Mouse (Mus musculus) stomach, embryonic 14.5 days (tissue): ENCODE measurements around the gene Ccl12. TPM values are rescaled to one million over a fixed set of nuclear protein-coding genes. Genes with fewer than 3 reads are reported as not detected.

Experiments
- ATAC-seq: fragments of 200-750 bp; cut with Nextera tagmentation; 2 replicates; pipeline ENCODE4 v1.8.0; 2017; ENCODE audit warnings: low read depth, moderate TSS enrichment; ENCODE audit not compliant: insufficient number of reproducible peaks, insufficient read depth, low FRiP score
- H3K27ac ChIP-seq: fragments of 300-500 bp; sonication (generic); 2 replicates; pipeline ENCODE4 v1.5.1; 2014; ENCODE audit warnings: mild to moderate bottlenecking, low read length, moderate library complexity, mixed read lengths
- H3K27me3 ChIP-seq: fragments of 300-500 bp; sonication (generic); 2 replicates; pipeline ENCODE4 v1.6.1; 2014; ENCODE audit warnings: low read length, control low read depth, mixed read lengths; ENCODE audit not compliant: control insufficient read depth, insufficient read depth
- H3K36me3 ChIP-seq: fragments of 300-500 bp; sonication (generic); 2 replicates; pipeline ENCODE4 v1.6.1; 2014; ENCODE audit warnings: mild to moderate bottlenecking, control low read depth, low read length, moderate library complexity, mixed read lengths; ENCODE audit not compliant: control insufficient read depth, insufficient read depth
- H3K4me1 ChIP-seq: fragments of 300-500 bp; sonication (generic); 2 replicates; pipeline ENCODE4 v1.6.1; 2014; ENCODE audit warnings: low read length, control low read depth, mixed read lengths; ENCODE audit not compliant: control insufficient read depth, insufficient read depth
- H3K4me2 ChIP-seq: fragments of 300-500 bp; sonication (generic); replicated peaks from 2 replicates; pipeline ENCODE4 v1.6.1; 2014; ENCODE audit warnings: low read depth, low read length, control low read depth
- H3K4me3 ChIP-seq: fragments of 300-500 bp; sonication (generic); 2 replicates; pipeline ENCODE4 v1.5.1; 2014; ENCODE audit warnings: low read depth, low read length, control low read depth
- H3K9ac ChIP-seq: fragments of 300-500 bp; sonication (generic); replicated peaks from 2 replicates; pipeline ENCODE4 v1.6.1; 2014; ENCODE audit warnings: low read depth, mild to moderate bottlenecking, control low read depth, low read length, moderate library complexity, mixed read lengths
- H3K9me3 ChIP-seq: fragments of 300-500 bp; sonication (generic); 2 replicates; pipeline ENCODE4 v1.6.1; 2016; ENCODE audit warnings: low read depth, low read length, control low read depth; ENCODE audit not compliant: control insufficient read depth
- WGBS: fragments of 180-500 bp; shearing (Covaris S2); extraction: QIAGEN DNeasy Blood & Tissue Kit; methylation state at CpG from one replicate; pipeline ENCODE4 v1.1.7; 2014; 5-methylcytosine and 5-hydroxymethylcytosine counted together
- polyA plus RNA-seq: library from polyadenylated mRNA; unstranded; fragments of >200 nt; fragmentation: Nextera tagmentation; extraction: Ambion mirVana; gene quantifications from 2 replicates; pipeline ENCODE4 v1.2.1, GENCODE M21; 2014

Gene Ccl12
- 5.7 and 6.2 TPM in 2 replicates for polyA plus RNA-seq

GRCm38 (mm10) chr11:82101529-82101928, at the start of gene Ccl12:
Ccl12 (plus strand) TSS chr11:82101845.
- no peaks in the 10 kb centered on the region for H3K4me1 ChIP-seq
- no peaks in the 10 kb centered on the region for H3K36me3 ChIP-seq
- no peak within 1 kb of the TSS for H3K9ac ChIP-seq
- H3K27ac ChIP-seq = no peak within 1 kb of the TSS; the same call in 1 of the 2 replicates
- no peak within 1 kb of the TSS for H3K4me3 ChIP-seq
- H3K4me2 ChIP-seq = no peak within 1 kb of the TSS
- H3K9me3 ChIP-seq = no peaks in the 10 kb centered on the region
- ATAC-seq = no peak
- no peaks in the 10 kb centered on the region for H3K27me3 ChIP-seq
- WGBS = 70% methylated on average over 2 of the region's 2 CpGs

DNA sequence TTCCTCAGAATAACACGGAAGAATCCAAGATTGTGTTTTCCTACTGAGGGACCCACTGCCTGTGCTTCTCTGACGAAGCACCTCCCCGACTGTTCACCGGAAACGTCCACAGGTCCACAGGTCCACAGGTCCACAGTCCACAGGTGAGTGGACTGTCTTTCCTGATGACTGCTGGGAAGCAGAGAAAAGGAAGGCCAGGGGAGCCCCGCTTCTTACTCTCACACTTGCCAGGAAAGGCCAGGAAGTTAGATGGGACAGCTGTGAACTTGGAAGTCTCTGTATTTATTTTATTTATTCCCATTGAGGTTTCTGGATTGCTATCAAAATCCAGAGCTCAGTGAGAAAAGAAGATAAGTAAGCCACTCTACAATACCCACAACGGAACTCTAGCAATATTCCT, 47.8 kb upstream of the Ccl12 start:
- no peak overlapping the region for H3K9ac ChIP-seq
- 84% methylated on average over 7 of the region's 7 CpGs for WGBS

DNA sequence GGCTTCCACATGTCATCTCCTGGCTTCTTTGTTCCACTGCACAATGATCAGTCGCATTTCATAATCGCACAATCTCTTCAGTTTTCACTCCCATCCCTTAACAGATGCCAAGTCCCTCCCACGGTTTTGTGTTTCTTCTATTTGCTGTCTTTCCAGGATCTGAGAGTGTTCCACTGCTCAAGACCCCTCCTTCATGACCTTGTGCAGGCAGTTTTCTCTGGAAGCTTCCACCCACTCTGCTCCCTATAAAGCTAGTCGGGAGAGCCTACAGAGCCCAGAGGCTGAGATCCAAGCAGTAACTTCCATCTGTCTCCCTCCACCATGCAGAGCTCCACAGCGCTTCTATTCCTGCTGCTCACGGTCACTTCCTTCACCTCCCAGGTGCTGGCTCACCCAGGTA, 44.0 kb upstream of the Ccl12 start, which contains the start of gene Ccl11:
Gene Ccl11, plus strand, starts transcription at position 178 of the 400 bp plus-strand sequence.
- Histone ChIP-seq H3K27ac (no peak within 1 kb of the TSS), H3K36me3 (no peaks in the 10 kb centered on the region), H3K4me3 (peak within 1 kb of the TSS; percentile 12; the same call in 1 of the 2 replicates), H3K4me1 (no peaks in the 10 kb centered on the region), H3K9ac (0 out of 2 replicates have a peak within 1 kb of the TSS, but pooled peaks have one; percentile 1), H3K4me2 (peak within 1 kb of the TSS; percentile 22), H3K9me3 (no peaks in the 10 kb centered on the region), H3K27me3 (no peaks in the 10 kb centered on the region)
- WGBS = 63% methylated on average over 6 of the region's 6 CpGs
- ATAC-seq = no peak

More for the DNA sequence above, 47.8 kb upstream of the Ccl12 start:
- Histone ChIP-seq H3K27ac (no peak overlapping the region), H3K4me2 (no peak overlapping the region), H3K27me3 (no peaks in the 10 kb centered on the region), H3K9me3 (no peaks in the 10 kb centered on the region), H3K4me1 (no peaks in the 10 kb centered on the region), H3K4me3 (no peak overlapping the region), H3K36me3 (no peaks in the 10 kb centered on the region)
- ATAC-seq = no peak

GRCm38 (mm10) chr11:82062226-82062625, 39.4 kb upstream of the Ccl12 start:
- Histone ChIP-seq H3K9ac (no peak overlapping the region), H3K27ac (no peak overlapping the region), H3K9me3 (no peaks in the 10 kb centered on the region), H3K27me3 (no peaks in the 10 kb centered on the region), H3K4me2 (no peak overlapping the region), H3K4me1 (no peaks in the 10 kb centered on the region), H3K4me3 (no peak overlapping the region), H3K36me3 (no peaks in the 10 kb centered on the region)
- 79% methylated on average over 3 of the region's 3 CpGs for WGBS
- no peak for ATAC-seq

DNA sequence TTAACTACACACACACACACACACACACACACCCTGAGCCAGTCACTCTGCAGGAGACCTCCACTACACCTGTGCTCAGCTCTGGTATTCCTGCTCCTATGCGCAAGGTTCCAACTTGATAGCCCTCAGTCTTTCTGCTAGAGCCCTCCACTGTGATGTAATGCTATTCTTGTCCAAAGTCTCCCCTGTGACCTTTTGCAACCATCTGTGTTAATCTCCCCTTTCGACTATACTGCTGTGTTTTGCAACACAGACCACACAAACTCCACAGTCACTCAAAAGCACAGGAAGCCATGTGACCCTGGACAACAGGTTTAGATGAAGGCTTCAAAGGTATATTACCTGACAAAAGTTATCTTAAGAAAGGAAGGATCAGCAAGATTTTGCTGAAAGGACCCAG, 38.2 kb upstream of the Ccl12 start:
- no peak overlapping the region for H3K27ac ChIP-seq
- H3K27me3 ChIP-seq = no peaks in the 10 kb centered on the region
- no peaks in the 10 kb centered on the region for H3K4me1 ChIP-seq
- ATAC-seq = no peak
- H3K9me3 ChIP-seq = no peaks in the 10 kb centered on the region
- no peak overlapping the region for H3K4me3 ChIP-seq
- no peak overlapping the region for H3K9ac ChIP-seq
- no peak overlapping the region for H3K4me2 ChIP-seq
- 71% methylated on average over 2 of the region's 2 CpGs for WGBS
- no peaks in the 10 kb centered on the region for H3K36me3 ChIP-seq

DNA sequence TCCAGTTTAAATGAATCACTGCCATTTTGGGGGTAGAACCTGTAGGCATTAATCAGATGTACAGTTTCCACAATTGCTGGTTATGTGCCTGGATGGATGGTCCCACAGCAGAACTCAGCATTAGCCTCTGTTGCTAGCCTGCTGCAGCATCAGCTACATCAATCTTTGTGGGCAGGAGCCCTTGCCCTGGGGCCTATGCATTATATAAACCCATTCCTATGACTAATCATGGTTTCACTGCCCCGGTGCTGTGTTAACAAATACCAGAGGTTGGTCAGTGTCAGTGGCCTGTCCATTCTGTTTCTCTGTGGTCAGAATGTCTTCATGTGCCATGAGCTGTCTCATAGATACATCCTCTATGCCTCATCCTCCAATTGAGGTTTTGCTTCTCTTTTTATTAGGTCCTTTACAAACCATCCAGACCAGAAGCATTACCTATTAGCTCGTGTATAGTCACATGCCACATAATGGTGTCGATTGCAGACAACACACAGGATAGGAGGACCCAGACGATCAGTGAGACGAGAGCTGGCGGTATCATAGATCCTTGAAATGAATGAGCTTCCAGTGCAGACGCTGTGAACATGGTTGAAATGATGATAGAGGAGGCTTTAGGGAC, 34.6 kb upstream of the Ccl12 start:
- Histone ChIP-seq H3K9me3 (no peaks in the 10 kb centered on the region), H3K4me3 (no peak overlapping the region), H3K27me3 (no peaks in the 10 kb centered on the region), H3K4me1 (no peaks in the 10 kb centered on the region), H3K9ac (no peak overlapping the region), H3K4me2 (no peak overlapping the region), H3K27ac (no peak overlapping the region), H3K36me3 (no peaks in the 10 kb centered on the region)
- 77% methylated on average over 7 of the region's 7 CpGs for WGBS
- ATAC-seq = no peak

- Histone ChIP-seq H3K27ac (peak overlapping the region; percentile 69; the same call in 1 of the 2 replicates), H3K9ac (no peak overlapping the region)
Observed at GRCm38 (mm10) chr11:82071076-82071475, 30.6 kb upstream of the Ccl12 start.

DNA sequence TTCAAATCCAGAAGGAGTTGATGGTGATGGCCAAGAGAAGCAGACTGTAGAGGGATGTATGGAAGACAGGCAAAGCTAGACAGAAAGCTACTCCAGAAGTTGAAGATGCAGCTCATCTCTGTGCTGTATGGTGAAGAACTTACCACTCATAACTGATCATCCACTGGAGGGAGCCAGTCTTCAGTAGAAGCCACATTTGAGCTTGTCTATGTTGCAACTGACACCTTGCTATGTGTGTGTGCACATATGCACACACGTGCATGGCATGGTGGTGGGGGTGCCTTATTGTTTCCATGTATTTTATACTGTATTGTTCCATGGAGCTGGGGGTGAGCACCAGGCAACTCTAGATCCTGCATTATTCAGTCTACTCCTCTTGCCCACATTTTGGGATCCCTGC, 29.3 kb upstream of the Ccl12 start:
- Histone ChIP-seq H3K9me3 (no peaks in the 10 kb centered on the region), H3K4me2 (no peak overlapping the region), H3K27me3 (no peaks in the 10 kb centered on the region), H3K27ac (no peak overlapping the region), H3K4me3 (no peak overlapping the region), H3K9ac (no peak overlapping the region), H3K36me3 (no peaks in the 10 kb centered on the region), H3K4me1 (no peaks in the 10 kb centered on the region)
- no peak for ATAC-seq
- 79% methylated on average over 1 of the region's 1 CpGs for WGBS

More at GRCm38 (mm10) chr11:82071076-82071475, 30.6 kb upstream of the Ccl12 start:
- no peak overlapping the region for H3K4me2 ChIP-seq
- H3K4me1 ChIP-seq = no peaks in the 10 kb centered on the region
- no peak for ATAC-seq
- H3K27me3 ChIP-seq = no peaks in the 10 kb centered on the region
- H3K4me3 ChIP-seq = no peak overlapping the region
- H3K9me3 ChIP-seq = no peaks in the 10 kb centered on the region
- no peaks in the 10 kb centered on the region for H3K36me3 ChIP-seq
- WGBS = 85% methylated on average over 3 of the region's 3 CpGs

- H3K27me3 ChIP-seq = no peaks in the 10 kb centered on the region
- H3K27ac ChIP-seq = no peak overlapping the region
- H3K9ac ChIP-seq = no peak overlapping the region
- ATAC-seq = no peak
- no peaks in the 10 kb centered on the region for H3K4me1 ChIP-seq
- no peaks in the 10 kb centered on the region for H3K9me3 ChIP-seq
- H3K36me3 ChIP-seq = no peaks in the 10 kb centered on the region
- H3K4me2 ChIP-seq = no peak overlapping the region
- no peak overlapping the region for H3K4me3 ChIP-seq
- WGBS = 76% methylated on average over 3 of the region's 3 CpGs
Observed at GRCm38 (mm10) chr11:82072984-82073383, 28.7 kb upstream of the Ccl12 start.
